Mouse (Mus musculus) frontal cortex, postnatal 25 days (tissue): ENCODE measurements around the gene Prkar1b.

Experiments
- DNase-seq, 2 experiments: peaks; one replicate each; pipeline ENCODE4 v3.0.0; 2022; ENCODE audit warnings: low spot score in 2 of 2

Prkar1b gene

DNA sequence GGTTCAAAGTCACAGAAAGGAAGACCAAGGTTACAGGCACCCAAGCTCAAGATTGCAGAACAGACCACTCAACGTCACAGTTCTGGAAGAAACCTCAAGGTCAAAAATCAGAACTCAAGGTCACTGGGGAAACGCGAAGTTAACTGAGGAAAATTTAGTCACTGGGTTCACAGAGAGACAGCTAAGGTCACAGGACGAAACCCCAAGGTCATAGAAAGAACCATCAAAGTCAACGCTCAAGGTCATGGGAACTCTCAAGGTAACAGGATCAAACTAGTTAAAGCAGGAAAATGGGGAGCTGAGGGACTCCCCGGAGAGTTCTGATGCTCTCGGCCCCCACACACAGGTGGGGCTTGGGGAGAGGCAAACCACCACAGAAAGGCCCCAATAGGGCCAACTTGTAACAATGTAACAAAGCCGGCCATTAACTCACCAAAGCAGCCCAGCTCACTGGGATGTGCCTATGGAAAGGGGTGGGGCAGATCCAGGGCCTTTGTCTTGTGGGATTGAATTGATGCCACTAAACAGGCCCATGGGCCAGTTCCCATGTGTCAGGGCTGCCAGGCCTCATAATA is 174.8 kb downstream of the Prkar1b start:
- DNase-seq: no peak

DNA sequence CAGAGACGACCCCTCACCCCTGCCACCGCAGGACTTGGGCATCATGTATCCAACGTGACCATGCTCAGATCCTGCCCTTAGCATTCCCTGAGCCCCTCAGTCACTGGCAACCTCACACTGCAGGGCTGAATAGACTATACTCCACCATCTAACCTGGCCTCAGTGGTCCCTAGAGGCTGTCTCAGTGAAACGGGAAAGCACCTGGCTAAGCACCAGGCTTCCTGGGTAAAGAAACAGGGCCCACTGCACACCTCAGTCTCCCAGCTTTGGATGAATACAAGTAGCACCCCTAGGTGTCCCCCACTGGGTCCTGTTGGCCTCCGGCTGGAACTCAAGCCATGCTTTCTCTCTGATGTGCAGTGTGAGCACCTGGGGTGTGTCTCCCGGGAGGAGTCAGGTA is 176.3 kb downstream of the Prkar1b start:
- DNase-seq: no peak

DNA sequence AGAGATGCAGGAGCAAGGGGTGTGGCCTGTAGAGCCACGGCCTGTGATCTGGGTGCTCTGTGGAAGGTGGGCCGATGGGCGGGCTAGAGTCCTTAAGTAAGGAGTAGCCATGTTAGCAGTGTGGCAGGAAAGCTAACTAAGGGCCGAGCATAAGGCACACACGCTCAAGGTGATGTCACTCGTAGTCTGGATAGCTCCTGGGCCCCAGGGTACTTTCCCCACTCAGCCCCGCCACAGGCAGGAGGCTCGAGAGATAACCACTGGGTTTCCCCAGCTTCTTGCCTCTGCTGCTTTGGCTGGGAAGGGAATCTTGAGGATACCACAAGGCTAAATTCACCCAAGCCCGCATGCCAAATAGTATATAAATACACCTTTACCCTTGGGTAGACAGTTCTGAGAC is 178.4 kb downstream of the Prkar1b start:
- no peak for DNase-seq

- DNase-seq: no peak
These were observed 179.7 kb downstream of the Prkar1b start for GRCm38 (mm10) chr5:138970056-138970490.
